Mouse (Mus musculus) midbrain, embryonic 12.5 days (tissue): ENCODE measurements around the gene Ctsa. TPM values are rescaled to one million over a fixed set of nuclear protein-coding genes. Genes with fewer than 3 reads are reported as not detected.
A peak's percentile ranks its signal among the peaks of the same experiment; 100 is the strongest.
"Not testable (repeated sequence)": the region's sequence is repeated elsewhere in the genome, so short reads cannot be mapped to it uniquely, and the experiment has no call there.

Source experiments
- ATAC-seq: fragments of 200-750 bp; cut with Nextera tagmentation; 2 replicates; pipeline ENCODE4 v1.8.0; 2017; ENCODE audit warnings: low read depth, moderate TSS enrichment, moderate library complexity; ENCODE audit not compliant: low FRiP score
- H3K27ac ChIP-seq: fragments of 300-500 bp; sonication (generic); replicated peaks from 2 replicates; pipeline ENCODE4 v1.5.1; 2016; ENCODE audit warnings: mild to moderate bottlenecking
- H3K27me3 ChIP-seq: fragments of 300-500 bp; sonication (generic); 2 replicates; pipeline ENCODE4 v1.6.1; 2016; ENCODE audit warnings: mild to moderate bottlenecking
- H3K36me3 ChIP-seq: fragments of 300-500 bp; sonication (generic); 2 replicates; pipeline ENCODE4 v1.6.1; 2016
- H3K4me1 ChIP-seq: fragments of 300-500 bp; sonication (generic); 2 replicates; pipeline ENCODE4 v1.6.1; 2016
- H3K4me2 ChIP-seq: fragments of 300-500 bp; sonication (generic); replicated peaks from 2 replicates; pipeline ENCODE4 v1.6.1; 2016; ENCODE audit warnings: mild to moderate bottlenecking, moderate library complexity
- H3K4me3 ChIP-seq: fragments of 300-500 bp; sonication (generic); 2 replicates; pipeline ENCODE4 v1.5.1; 2016; ENCODE audit warnings: mild to moderate bottlenecking
- H3K9ac ChIP-seq: fragments of 300-500 bp; sonication (generic); replicated peaks from 2 replicates; pipeline ENCODE4 v1.6.1; 2016; ENCODE audit warnings: mild to moderate bottlenecking, moderate library complexity
- H3K9me3 ChIP-seq: fragments of 300-500 bp; sonication (generic); 2 replicates; pipeline ENCODE4 v1.6.1; 2016; ENCODE audit warnings: mild to moderate bottlenecking
- WGBS: fragments of 180-500 bp; shearing (Covaris S2); methylation state at CpG from one replicate; pipeline ENCODE4 v1.1.7; 2016; 5-methylcytosine and 5-hydroxymethylcytosine counted together
- polyA plus RNA-seq: library from polyadenylated mRNA; unstranded; fragments of >200 nt; fragmentation: Nextera tagmentation; extraction: Ambion mirVana; gene quantifications from 2 replicates; pipeline ENCODE4 v1.2.1, GENCODE M21; 2016

The Ctsa gene
- polyA plus RNA-seq, 1 experiment from 2014 or later: 101 TPM

GRCm38 (mm10) chr2:164868491-164868890 is 35.8 kb downstream of the Ctsa start:
- no peak for ATAC-seq
- H3K4me1 ChIP-seq: no peaks in the 10 kb centered on the region
- H3K9ac ChIP-seq: no peak overlapping the region
- 82% methylated on average over 7 of the region's 7 CpGs for WGBS
- no peaks in the 10 kb centered on the region for H3K27me3 ChIP-seq
- no peak overlapping the region for H3K4me2 ChIP-seq
- 0 out of 2 replicates have a peak, but pooled peaks cover 4% of the 10 kb centered on the region for H3K9me3 ChIP-seq
- no peak overlapping the region for H3K4me3 ChIP-seq
- no peaks in the 10 kb centered on the region for H3K36me3 ChIP-seq
- no peak overlapping the region for H3K27ac ChIP-seq

- Histone ChIP-seq H3K9me3 (0 out of 2 replicates have a peak, but pooled peaks cover 4% of the 10 kb centered on the region), H3K4me2 (no peak overlapping the region), H3K27ac (no peak overlapping the region), H3K36me3 (no peaks in the 10 kb centered on the region), H3K9ac (no peak overlapping the region), H3K4me1 (no peaks in the 10 kb centered on the region), H3K4me3 (no peak overlapping the region), H3K27me3 (no peaks in the 10 kb centered on the region)
- ATAC-seq: no peak
- 62% methylated on average over 6 of the region's 6 CpGs for WGBS
Measured at GRCm38 (mm10) chr2:164871602-164872303, 39.1 kb downstream of the Ctsa start.

- H3K9me3 ChIP-seq: no peaks in the 10 kb centered on the region
- no peak overlapping the region for H3K4me3 ChIP-seq
- no peak overlapping the region for H3K9ac ChIP-seq
- H3K4me2 ChIP-seq: no peak overlapping the region
- ATAC-seq: no peak
- no peaks in the 10 kb centered on the region for H3K36me3 ChIP-seq
- no peak overlapping the region for H3K27ac ChIP-seq
- H3K4me1 ChIP-seq: peaks cover 12% of the 10 kb centered on the region
- H3K27me3 ChIP-seq: no peaks in the 10 kb centered on the region
- 72% methylated on average over 3 of the region's 3 CpGs for WGBS
Measured at GRCm38 (mm10) chr2:164873621-164874020, 40.9 kb downstream of the Ctsa start.

- WGBS: 42% methylated on average over 1 of the region's 1 CpGs
- Histone ChIP-seq H3K36me3 (no peaks in the 10 kb centered on the region), H3K4me1 (peaks cover 15% of the 10 kb centered on the region), H3K27me3 (no peaks in the 10 kb centered on the region), H3K4me3 (no peak overlapping the region), H3K4me2 (no peak overlapping the region), H3K9ac (no peak overlapping the region), H3K9me3 (no peaks in the 10 kb centered on the region), H3K27ac (peak overlapping the region; percentile 25; the same call in 1 of the 2 replicates)
- no peak for ATAC-seq
Measured at GRCm38 (mm10) chr2:164874239-164874769, 41.6 kb downstream of the Ctsa start.

- not testable (repeated sequence) for H3K27ac ChIP-seq, H3K27me3 ChIP-seq, H3K36me3 ChIP-seq, H3K9me3 ChIP-seq, ATAC-seq, H3K4me3 ChIP-seq, H3K4me2 ChIP-seq, H3K9ac ChIP-seq
- peaks cover 21% of the 10 kb centered on the region for H3K4me1 ChIP-seq
- 54% methylated on average over 2 of the region's 2 CpGs for WGBS
Measured at GRCm38 (mm10) chr2:164875648-164876047, 43.0 kb downstream of the Ctsa start.

- not testable (repeated sequence) for H3K9ac ChIP-seq
- 73% methylated on average over 11 of the region's 11 CpGs for WGBS
Measured at GRCm38 (mm10) chr2:164877376-164878215, 44.9 kb downstream of the Ctsa start.

GRCm38 (mm10) chr2:164878509-164879227 is 46.0 kb downstream of the Ctsa start:
- Histone ChIP-seq H3K36me3 (peaks cover 7% of the 10 kb centered on the region), H3K27ac (peak overlapping the region; percentile 99), H3K9me3 (no peaks in the 10 kb centered on the region), H3K27me3 (no peaks in the 10 kb centered on the region), H3K4me1 (peaks cover 32% of the 10 kb centered on the region), H3K9ac (peak overlapping the region; percentile 97), H3K4me3 (peak overlapping the region; percentile 73), H3K4me2 (peak overlapping the region; percentile 96)
- peak; percentile 59 for ATAC-seq
- 2% methylated on average over 28 of the region's 28 CpGs for WGBS

More at GRCm38 (mm10) chr2:164877376-164878215, 44.9 kb downstream of the Ctsa start:
- ATAC-seq, H3K9me3 ChIP-seq, H3K27me3 ChIP-seq, H3K36me3 ChIP-seq: not testable (repeated sequence)
- peak overlapping the region; percentile 73 for H3K4me3 ChIP-seq
- peaks cover 29% of the 10 kb centered on the region for H3K4me1 ChIP-seq
- H3K4me2 ChIP-seq: peak overlapping the region; percentile 96
- peak overlapping the region; percentile 99; the same call in 1 of the 2 replicates for H3K27ac ChIP-seq

GRCm38 (mm10) chr2:164879228-164879567 is 46.5 kb downstream of the Ctsa start, which contains the start of gene Pcif1:
TSS of gene Pcif1 (plus strand) at chr2:164879304.
- ATAC-seq: peak; percentile 79
- no peaks in the 10 kb centered on the region for H3K9me3 ChIP-seq
- WGBS: under 1% methylated on average over 40 of the region's 40 CpGs

GRCm38 (mm10) chr2:164879568-164880277 is 47.0 kb downstream of the Ctsa start:
- WGBS: under 1% methylated on average over 60 of the region's 72 CpGs
- H3K4me2 ChIP-seq: peak overlapping the region; percentile 96
- peak; percentile 83 for ATAC-seq
- no peaks in the 10 kb centered on the region for H3K9me3 ChIP-seq
- H3K9ac ChIP-seq: peak overlapping the region; percentile 97
- no peaks in the 10 kb centered on the region for H3K27me3 ChIP-seq
- peaks cover 32% of the 10 kb centered on the region for H3K4me1 ChIP-seq
- H3K27ac ChIP-seq: peak overlapping the region; percentile 99
- H3K4me3 ChIP-seq: peak overlapping the region; percentile 73
- peaks cover 18% of the 10 kb centered on the region for H3K36me3 ChIP-seq

More at GRCm38 (mm10) chr2:164879228-164879567, 46.5 kb downstream of the Ctsa start, which contains the start of gene Pcif1:
- peak within 1 kb of the TSS; percentile 73 for H3K4me3 ChIP-seq
- H3K27me3 ChIP-seq: no peaks in the 10 kb centered on the region
- H3K4me2 ChIP-seq: peak within 1 kb of the TSS; percentile 96
- peak within 1 kb of the TSS; percentile 99 for H3K27ac ChIP-seq
- peak within 1 kb of the TSS; percentile 97 for H3K9ac ChIP-seq
- H3K36me3 ChIP-seq: peaks cover 12% of the 10 kb centered on the region
- peaks cover 32% of the 10 kb centered on the region for H3K4me1 ChIP-seq

- no peak for ATAC-seq
- peaks cover 26% of the 10 kb centered on the region for H3K4me1 ChIP-seq
- no peaks in the 10 kb centered on the region for H3K9me3 ChIP-seq
- no peak overlapping the region for H3K4me2 ChIP-seq
- no peak overlapping the region for H3K9ac ChIP-seq
- H3K4me3 ChIP-seq: no peak overlapping the region
- H3K27ac ChIP-seq: peak overlapping the region; percentile 67
- H3K36me3 ChIP-seq: peaks cover 47% of the 10 kb centered on the region
- 43% methylated on average over 9 of the region's 9 CpGs for WGBS
- no peaks in the 10 kb centered on the region for H3K27me3 ChIP-seq
Measured at GRCm38 (mm10) chr2:164882619-164883018, 49.9 kb downstream of the Ctsa start.

GRCm38 (mm10) chr2:164885788-164886187 is 53.1 kb downstream of the Ctsa start:
- Histone ChIP-seq H3K27me3 (no peaks in the 10 kb centered on the region), H3K9ac (no peak overlapping the region), H3K4me2 (no peak overlapping the region), H3K4me1 (peaks cover 10% of the 10 kb centered on the region), H3K4me3 (no peak overlapping the region), H3K9me3 (no peaks in the 10 kb centered on the region), H3K27ac (no peak overlapping the region), H3K36me3 (peaks cover 78% of the 10 kb centered on the region)
- WGBS: 88% methylated on average over 7 of the region's 7 CpGs
- ATAC-seq: no peak
